Mouse (Mus musculus) urinary bladder, adult 2 months (tissue): ENCODE measurements at regions not wholly inside any gene's neighbourhood (a gene's known extent, or its start where the extent isn't known, plus 50 kb on each side); places are given as distances from the start of the nearest gene placed in this dataset.

Experiments
- DNase-seq: peaks from one replicate; pipeline ENCODE4 v3.0.0; 2022; ENCODE audit warnings: low spot score

DNA sequence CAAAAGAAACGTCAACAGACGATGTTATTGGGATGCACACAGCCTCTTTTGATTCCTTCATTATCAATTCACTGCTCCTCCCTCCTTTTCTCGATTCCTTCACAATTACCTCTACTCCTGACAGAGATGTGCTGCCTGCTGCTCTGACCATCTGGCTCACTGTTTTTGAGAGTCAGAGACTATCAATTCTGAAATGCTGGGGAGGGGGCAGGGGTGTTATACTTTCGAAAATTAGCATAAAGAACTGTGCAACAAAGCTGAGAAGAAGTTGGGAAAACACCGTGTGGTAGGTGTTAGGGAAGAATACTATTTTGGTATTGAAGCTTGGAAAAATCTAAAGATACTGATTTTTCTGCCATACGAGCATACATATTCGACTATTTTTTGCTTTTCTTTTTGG is 96.4 kb downstream of the Nedd1 start:
- DNase-seq = no peak

DNA sequence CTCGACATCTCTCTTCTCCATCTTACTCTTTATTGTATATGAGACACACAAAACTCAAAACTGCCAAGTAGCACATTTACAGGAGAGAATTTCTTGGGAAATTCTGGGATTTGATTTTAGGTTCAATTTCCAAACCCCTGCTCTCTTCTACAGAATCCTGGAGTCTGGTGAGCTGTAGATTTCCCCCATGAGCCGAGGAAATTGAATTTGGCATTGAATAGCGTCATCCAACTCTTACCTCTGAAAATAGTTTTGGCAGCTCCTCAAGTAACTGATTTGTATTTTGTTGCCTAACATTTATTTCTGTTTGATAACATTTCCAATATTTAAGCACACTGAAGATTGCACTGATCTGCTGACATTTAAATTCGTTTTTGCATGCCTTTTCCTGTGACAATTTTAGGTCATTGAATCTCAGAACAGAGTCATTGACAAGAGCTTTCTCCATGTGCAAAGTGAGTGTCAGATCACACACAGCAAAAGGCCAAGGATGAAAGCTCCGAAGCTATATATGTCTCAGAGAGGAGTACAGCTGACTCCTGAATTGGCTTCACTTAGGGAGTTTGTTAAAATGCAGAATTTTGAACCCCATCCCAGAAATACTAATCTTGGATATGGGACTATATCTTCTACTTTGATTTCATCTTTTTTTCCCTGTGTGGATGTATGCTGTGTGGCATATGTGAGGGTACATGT is 106.4 kb downstream of the Nedd1 start:
- no peak for DNase-seq

DNA sequence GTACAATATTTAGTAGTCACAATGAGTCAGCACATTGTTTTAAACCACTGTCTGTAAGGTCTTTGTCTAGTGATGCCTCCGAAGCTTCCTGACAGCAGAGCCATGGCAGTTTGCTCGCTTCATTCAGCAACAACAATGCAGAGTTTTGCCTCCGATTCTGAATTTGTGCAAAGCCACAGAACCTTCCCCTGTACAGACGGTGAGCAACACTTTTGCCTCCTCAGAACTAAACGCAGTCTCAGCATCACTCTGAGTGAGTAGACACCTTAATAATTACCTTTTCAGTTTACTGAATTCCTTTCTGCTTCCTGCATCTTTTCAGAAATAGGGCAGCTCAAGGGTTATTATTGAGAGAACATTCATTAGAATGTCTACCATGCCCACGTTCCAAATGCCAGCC is 107.9 kb downstream of the Nedd1 start:
- DNase-seq = no peak

DNA sequence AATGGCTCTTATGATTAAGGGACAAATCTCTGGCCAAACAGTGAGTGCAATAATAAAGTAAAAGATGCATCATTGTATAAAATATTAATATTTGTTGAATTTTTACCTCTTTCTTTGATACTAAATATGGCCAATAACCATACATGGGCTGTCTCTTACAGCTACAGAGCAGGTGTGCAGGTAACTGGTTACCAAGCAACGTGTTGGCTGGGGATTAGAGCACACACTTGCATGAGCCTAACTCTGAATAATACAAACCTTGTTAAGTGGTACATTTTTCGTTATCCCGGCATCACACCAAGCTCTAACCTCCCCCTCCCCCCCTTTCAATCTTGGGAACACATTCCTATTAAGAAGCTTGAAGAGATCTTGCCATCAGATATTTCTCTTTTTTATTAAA is 111.2 kb downstream of the Nedd1 start:
- no peak for DNase-seq

DNA sequence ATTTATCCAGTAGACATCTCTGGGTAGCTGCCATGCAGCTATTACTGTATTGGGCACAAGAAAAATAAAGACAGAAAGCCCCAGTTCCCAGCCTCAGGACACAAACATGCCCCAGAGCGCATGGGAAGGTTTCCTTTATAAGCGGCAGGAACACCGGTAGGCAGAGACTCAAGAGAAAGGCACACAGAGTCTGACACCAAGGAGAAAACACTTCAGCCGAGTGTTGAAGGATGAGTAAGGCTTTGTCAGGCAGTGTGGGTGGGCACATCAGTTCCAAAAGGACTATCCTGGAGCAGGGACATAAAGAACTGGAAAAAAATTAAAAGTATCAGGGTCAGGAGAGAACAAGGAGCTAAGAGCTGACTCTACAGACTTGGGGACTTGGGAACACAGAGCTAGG is 115.5 kb downstream of the Nedd1 start:
- no peak for DNase-seq

DNA sequence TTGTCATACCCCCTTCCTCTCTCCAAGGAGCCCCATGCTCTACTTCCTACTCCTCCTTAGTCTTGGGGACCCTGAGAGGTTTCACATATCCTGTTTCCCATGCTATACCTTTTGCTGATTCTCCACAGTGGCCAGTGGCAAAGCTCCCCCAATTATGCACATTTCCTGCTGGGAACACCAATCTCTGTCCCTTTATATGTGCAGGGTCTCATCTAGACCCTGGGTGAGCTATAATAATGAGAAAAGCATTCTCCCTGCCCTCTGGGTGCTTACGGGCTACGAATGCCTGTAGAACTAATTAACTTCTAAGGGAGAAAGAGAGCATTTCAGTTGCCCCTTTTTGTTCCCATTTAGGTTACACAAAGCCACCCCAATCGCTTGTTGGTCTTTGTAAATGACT is 116.6 kb downstream of the Nedd1 start:
- no peak for DNase-seq

DNA sequence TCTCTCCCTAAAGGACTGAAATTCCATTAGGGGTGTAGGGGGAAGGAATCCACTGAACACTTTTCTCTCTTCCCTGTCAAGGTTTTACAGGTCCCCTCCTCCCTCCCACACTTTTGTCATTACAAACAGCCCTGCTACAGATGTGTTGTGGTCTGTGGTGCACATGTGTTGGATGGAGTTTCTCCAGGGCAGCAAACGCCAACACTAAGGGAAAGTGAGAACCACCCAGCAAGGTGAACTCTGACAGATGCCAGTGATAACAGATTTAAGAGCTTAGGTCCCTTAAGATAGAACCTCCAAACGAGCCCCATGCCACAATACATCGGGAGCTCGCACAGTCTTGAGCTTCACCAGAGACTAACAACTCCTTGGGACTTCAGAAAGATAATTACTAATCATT is 122.1 kb downstream of the Nedd1 start:
- no peak for DNase-seq

DNA sequence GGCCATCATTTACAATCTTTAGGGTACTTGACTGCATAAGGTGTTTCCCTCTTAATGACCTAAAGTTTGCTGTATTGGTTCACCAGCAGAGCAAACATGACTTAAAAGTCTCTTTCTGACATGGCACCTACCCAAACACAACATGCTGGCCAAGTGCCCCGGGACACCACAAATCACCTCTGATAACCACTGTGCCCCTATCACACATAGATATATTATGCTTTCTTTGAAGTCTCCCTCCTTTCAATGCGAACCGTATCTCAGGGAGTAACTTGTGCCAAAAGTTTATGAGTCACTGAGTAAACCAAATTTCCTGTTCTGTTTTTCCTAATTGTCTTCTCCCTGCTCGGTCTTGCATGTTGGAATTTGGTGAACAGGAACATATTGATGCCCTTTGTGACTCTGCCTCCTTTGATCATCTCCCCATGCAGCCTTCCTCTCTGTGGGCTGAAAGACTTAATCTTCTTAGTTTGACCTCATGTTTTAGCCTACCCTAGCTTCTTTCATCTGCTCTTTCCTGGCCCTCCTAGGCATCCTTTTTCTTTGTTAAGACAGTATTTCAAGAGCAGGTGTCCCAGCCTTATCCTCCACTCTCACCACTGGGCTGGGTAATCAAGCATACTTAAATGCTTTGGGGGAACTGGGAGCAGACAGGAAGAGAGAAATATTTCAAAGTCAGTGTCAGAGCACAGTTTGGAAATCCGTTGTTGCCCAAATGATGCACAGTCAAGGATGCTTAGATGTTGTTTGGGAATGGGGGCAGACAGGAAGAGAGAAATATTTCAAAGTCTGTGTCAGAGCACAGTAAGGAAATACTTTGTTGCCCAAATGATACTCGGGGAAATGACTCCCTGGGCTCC is 126.5 kb downstream of the Nedd1 start:
- DNase-seq = no peak

DNA sequence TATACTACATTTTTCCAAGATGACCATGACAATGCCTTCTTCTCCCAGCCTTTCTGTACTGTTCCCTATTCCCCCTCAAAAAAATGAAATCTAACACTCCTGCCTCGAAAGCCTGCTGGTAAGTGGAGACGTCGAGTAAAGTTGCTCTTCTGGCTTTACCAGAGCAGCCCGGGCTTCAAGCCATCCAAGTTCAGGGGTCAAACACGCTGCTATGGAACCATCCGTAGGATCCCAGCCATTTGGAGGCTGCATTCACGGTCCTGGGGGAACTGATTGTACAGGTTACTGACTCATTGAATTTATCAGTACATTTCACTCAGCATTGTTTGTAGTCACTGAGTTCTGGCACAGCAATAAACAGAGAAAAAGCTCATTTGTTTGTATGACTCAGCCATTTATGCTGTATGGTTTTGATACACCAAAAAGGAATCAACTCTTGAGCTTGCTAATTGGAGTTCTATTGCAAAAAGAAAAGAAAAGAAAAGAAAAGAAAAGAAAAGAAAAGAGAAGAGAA is 128.2 kb downstream of the Nedd1 start:
- DNase-seq = no peak

DNA sequence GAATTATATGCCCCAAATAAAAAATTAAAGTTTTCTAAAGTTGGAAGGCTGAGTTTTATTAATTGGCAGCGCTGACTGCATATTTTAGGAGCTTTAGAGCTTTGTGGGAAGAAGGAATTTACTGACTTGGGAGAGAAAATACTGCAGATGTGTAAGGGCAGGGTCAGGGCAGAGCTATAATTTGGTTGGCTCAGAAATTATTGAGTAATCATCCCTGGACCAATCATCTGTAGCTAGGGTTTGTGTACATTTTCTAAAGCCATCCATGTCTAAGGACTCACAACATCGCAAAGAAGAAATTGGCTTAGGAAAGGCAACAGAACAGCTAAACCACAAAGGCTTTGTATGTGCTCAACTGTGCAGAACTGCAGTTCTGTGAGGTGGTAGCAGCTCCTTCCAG is 143.3 kb downstream of the Nedd1 start:
- DNase-seq = no peak

DNA sequence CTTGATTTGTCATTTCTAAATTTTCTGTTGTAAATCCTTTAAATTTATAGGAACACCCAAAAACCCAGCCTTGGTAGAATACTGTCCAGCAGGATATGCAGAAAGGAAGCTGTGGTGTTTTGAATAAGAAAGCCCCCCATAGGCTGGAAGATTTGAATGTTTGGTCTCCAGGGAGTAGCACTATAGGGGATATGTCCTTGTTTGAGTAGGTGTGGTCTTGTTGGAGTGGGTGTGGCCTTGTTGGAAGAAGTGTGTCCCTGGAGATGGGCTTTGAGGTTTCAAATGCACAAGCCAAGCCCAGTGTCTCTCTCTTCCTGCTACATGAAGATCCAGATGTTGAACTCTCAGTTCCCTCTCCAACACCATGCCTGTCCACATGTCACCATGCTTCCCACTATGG is 151.7 kb downstream of the Nedd1 start:
- DNase-seq = no peak

DNA sequence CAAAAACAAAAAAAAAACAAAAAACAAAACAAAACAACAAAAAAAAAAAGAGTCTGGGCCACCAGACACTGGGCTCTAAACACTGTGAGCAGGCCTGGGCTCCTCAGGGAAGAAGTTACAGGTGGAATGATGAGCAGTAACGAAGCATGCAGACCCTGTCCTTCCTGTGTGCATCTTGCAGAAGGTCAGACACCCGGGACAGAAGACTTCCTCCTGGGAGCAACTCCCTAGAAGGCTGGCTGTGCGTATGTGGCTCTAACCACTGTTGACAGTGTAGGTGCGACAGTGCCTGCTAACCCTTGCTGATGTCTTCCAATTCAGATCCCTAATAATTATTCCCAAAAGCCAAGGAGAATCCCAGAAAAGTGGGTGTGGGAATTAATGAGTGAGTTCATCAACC is 164.8 kb downstream of the Nedd1 start:
- DNase-seq = no peak

DNA sequence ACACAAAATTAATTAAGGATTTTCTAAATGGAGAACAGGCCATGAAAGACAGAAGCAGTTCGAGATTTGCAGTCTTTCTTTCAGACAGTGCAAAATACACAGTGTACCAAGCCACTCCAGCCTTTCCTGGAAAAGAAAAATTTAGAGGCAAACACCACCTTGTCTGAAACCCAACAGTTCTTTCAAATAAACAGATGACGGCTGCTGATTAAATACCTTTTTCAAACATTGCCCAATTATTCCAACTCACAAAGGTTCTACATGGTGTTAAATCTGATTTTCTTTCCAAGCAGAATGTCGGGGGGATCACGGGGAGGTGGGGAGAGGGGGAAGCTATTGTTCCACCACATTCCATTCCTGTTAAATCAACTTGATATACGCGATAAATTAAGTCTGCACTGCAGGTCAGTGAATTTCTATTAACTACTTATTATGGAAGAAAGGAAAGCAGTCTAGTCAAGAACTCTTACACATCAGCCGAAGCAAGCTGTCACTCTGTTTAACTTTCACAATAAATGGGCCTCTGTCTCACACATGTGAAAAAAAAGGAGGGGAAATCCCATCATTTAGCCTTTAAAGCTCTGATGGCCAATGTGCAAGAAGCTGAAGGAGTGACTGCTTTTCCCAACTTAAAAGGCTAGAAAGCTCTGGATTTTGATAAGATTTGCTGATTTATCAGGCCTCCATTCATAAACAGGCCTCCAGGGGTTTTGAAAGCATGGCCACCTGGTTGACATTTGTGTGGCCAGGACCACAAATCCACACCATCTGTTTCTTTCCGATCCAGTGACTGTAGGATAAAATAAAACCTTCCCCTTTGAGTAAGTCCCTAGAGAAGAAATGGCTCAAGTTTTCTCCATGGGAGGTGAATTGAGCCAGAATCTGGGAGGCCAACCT is 165.4 kb downstream of the Nedd1 start:
- DNase-seq = no peak

DNA sequence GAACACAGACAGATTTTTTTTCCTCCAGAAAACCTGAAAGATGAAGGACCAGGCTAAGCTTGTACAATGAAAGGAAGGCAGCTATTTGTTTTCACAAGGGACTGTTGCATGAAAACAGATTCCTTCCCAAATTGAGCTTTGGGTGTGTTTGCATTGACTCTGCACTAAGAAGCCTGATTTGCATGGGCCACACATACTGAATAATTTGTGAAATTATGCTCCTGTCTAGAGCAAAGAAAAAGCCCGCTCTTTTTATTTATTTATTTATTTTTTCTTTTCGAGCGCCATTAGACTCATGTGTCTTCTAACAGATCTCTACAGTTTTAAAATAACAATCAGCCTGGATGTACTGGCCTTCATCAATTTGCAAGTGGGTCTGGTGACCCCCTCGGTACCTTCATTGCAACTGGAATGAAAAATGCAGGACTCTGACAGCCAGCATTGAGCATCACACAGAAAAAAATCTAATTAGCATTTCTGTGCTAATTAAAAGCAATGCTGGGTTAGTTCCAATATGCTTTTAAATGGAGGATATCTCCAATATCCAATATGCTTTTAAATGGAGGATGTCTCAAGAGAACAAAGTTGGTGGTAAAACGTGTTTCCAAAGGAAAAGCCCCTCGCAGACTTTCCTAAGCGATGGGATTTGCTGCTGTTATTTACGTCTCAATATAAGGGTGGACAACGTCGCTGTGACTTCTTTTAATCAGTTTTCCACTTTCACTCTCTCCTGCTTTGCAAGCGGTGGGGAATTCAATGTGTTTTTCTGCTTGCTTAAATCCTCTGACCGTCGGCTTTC is 166.3 kb downstream of the Nedd1 start:
- DNase-seq = no peak

DNA sequence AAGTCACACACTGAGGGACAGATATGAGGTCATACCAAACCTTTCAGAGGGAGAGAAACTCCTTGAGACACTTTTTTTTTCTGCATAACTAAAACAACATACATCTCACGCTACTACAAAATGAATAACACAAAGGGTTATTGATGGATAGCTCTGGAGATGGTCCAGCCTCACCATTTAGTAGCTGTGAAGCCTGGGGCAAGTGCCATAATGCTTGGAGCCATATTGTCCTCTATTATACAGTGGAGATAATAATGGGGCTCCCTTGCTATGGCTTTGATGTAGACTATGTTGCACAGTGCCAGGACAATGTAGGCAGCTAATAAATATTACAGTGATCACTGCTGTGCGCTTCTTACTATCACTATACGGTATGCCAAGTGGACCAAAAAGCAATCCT is 168.3 kb downstream of the Nedd1 start:
- DNase-seq = no peak

DNA sequence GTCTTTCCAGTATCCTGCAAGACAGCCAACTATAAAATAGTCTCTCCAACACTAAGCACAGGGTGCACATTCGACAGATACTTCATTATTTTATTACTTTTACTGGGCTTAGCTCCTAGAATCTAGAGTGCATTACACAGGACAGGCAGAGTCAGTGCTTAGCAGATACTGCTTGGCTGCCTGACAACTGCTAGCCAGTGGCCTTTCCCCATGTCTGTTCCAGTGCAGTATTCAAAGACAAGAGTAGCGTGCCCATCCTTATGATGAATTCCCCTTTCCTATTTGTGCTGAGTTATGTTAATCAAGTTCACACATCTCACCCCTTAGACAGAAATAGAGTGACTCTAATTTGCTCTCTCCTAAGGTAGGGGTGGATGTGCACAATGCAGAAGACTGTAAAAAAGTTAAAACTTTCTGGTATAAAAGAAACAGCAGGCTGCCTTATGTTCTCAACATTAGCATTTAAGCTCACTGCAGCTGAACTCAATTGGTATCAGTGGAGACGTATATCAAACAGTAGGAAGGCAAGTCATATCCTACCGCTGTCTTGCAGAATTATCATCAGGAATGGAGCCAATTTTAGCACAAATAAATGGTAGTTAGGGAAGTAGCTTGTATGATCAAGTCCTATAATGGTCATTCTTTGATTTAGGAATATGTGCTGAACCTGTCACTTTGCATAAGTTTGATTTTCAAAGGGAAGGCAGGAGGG is 173.2 kb downstream of the Nedd1 start:
- no peak for DNase-seq

DNA sequence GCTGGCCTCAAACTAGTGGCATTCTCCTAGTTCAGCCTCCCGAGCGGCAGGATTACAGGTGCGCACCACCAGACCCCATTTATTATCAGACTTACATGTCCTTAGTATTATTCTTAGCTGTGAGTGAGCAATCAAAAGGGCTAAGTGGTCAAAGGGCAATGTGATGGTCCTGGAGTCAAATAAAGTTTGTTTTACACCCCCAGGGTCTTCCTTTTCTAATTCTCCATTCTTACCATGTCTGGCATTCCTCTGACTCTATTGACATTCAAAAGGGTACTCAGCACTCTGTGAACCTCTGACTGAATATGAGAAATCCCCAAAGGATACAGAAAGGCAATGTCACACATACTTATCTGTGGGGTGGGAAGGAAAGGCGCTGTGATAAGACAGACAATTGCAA is 183.8 kb downstream of the Nedd1 start:
- no peak for DNase-seq

DNA sequence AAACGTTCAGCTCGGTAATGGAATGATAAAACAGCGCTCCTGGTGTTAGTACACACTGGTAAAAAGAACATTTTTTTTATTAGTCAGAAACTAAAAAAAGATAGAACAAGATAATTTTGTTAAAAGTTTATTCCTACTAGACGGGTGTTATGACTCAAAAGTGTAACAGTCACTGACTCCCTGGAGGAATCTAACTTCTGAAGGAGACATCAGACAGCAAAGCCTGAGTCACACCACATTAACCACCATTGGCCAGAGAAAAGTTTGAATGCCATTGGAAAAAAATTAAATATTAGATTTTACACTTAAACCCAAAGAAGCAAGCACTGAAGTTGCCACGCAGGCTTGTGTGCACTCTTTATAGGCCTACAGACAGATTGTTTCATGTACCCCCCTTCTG is 205.3 kb downstream of the Nedd1 start:
- DNase-seq = no peak

DNA sequence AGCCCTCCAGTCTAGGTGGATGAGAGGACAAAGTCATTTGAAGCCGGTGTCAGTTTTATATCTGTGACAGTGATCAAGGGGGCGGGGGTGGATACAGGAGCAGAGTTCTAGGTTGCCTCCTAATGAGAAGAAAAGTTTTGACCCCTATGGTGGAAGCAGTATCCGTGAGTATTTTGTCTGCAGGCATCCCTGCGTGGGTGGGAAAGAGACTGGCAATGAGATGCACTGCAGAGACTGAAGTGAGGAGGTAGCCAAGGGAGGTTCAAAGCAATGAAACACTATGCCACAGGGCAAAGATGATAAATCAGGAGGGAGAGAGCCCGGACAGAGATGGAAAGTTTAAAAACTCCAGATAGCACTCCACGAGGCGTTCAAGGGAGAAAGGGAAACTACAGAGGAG is 210.5 kb downstream of the Nedd1 start:
- no peak for DNase-seq

DNA sequence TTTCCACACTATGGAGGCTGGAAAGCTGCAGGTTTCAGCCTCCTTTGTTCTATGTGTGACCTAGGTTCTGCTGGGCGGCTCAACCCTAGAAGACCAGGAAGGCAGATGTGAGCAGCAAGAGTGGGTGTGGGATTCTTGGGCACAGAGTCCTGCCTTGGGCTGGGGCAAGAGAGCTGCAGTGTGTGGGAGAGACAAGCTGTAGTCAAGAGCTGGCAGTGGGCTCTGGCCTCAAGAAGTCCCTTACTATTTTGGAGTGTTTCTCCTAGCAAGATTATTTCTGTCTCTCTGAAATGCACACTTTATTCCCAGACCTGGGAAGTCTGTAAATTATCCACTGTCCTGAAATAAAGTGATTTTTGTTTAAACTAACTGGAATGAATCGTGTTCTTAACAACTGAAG is 211.5 kb downstream of the Nedd1 start:
- no peak for DNase-seq

DNA sequence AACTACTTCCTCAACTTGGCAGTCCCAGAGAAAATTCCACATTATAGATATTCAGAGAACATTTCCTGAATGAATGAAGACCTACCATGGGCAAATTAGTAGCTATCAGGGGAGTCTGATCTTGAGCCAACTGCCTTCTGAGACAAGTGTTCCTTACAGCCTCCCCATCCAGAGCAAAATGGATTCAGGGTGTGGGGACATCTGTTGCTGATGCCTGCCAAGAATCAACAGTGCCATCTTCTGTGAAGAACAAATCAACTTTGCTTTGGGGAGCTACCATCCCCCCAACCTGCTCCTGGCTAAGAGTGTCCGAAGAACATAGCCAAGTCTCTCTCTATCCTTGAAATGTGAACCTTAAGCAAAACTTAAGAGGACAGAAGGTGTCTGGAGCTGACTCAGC is 217.9 kb downstream of the Nedd1 start:
- no peak for DNase-seq
